Mouse (Mus musculus): ENCODE results near the gene Zfhx3.
"Not testable (repeated sequence)": the region's sequence is repeated elsewhere in the genome, so short reads cannot be mapped to it uniquely, and the experiment has no call there.

The Zfhx3 gene

GRCm38 (mm10) chr8:107941922-107942694 is at the start of gene Zfhx3:
Zfhx3 (plus strand) TSS chr8:107942644.
- DNase-seq (ENCODE audit: low read depth in 2 of 2, low spot score in 2 of 2): no peak

- DNase-seq (ENCODE audit: low read depth in 2 of 2, low spot score in 2 of 2): no peak
Observed at GRCm38 (mm10) chr8:107918984-107919383, 23.5 kb upstream of the Zfhx3 start.

GRCm38 (mm10) chr8:107926149-107926548 is 16.3 kb upstream of the Zfhx3 start:
- no peak for DNase-seq (ENCODE audit: low read depth in 2 of 2, low spot score in 2 of 2)

- DNase-seq (ENCODE audit: low read depth in 2 of 2, low spot score in 2 of 2): no peak
Observed at GRCm38 (mm10) chr8:107936725-107937124, 5.7 kb upstream of the Zfhx3 start.

- DNase-seq (ENCODE audit: low read depth in 2 of 2, low spot score in 2 of 2): not testable (repeated sequence)
Observed at GRCm38 (mm10) chr8:107938231-107938630, 4.2 kb upstream of the Zfhx3 start.

GRCm38 (mm10) chr8:107940181-107940580 is 2.3 kb upstream of the Zfhx3 start:
- DNase-seq (ENCODE audit: low read depth in 2 of 2, low spot score in 2 of 2): no peak

- no peak for DNase-seq (ENCODE audit: low read depth in 2 of 2, low spot score in 2 of 2)
Observed at GRCm38 (mm10) chr8:107942752-107943510, 487 bp downstream of the Zfhx3 start.

GRCm38 (mm10) chr8:107943550-107944348 is 1.3 kb downstream of the Zfhx3 start:
- no peak for DNase-seq (ENCODE audit: low read depth in 2 of 2, low spot score in 2 of 2)

GRCm38 (mm10) chr8:107944676-107945600 is 2.5 kb downstream of the Zfhx3 start:
- DNase-seq (ENCODE audit: low read depth in 2 of 2, low spot score in 2 of 2): no peak

- no peak for DNase-seq (ENCODE audit: low read depth in 2 of 2, low spot score in 2 of 2)
Observed at GRCm38 (mm10) chr8:107946888-107947287, 4.4 kb downstream of the Zfhx3 start.

GRCm38 (mm10) chr8:107955887-107956286 is 13.4 kb downstream of the Zfhx3 start:
- no peak for DNase-seq (ENCODE audit: low read depth in 2 of 2, low spot score in 2 of 2)

- DNase-seq (ENCODE audit: low read depth in 2 of 2, low spot score in 2 of 2): no peak
Observed at GRCm38 (mm10) chr8:107957566-107957965, 15.1 kb downstream of the Zfhx3 start.

GRCm38 (mm10) chr8:107960466-107960865 is 18.0 kb downstream of the Zfhx3 start:
- DNase-seq (ENCODE audit: low read depth in 2 of 2, low spot score in 2 of 2): no peak

GRCm38 (mm10) chr8:107960878-107961277 is 18.4 kb downstream of the Zfhx3 start:
- no peak for DNase-seq (ENCODE audit: low read depth in 2 of 2, low spot score in 2 of 2)

- DNase-seq (ENCODE audit: low read depth in 2 of 2, low spot score in 2 of 2): no peak
Observed at GRCm38 (mm10) chr8:107972198-107972597, 29.8 kb downstream of the Zfhx3 start.

- DNase-seq (ENCODE audit: low read depth in 2 of 2, low spot score in 2 of 2): no peak
Observed at GRCm38 (mm10) chr8:107974451-107974850, 32.0 kb downstream of the Zfhx3 start.

GRCm38 (mm10) chr8:107978247-107978646 is 35.8 kb downstream of the Zfhx3 start:
- no peak for DNase-seq (ENCODE audit: low read depth in 2 of 2, low spot score in 2 of 2)

GRCm38 (mm10) chr8:107980618-107981017 is 38.2 kb downstream of the Zfhx3 start:
- DNase-seq (ENCODE audit: low read depth in 2 of 2, low spot score in 2 of 2): no peak

GRCm38 (mm10) chr8:107986629-107987028 is 44.2 kb downstream of the Zfhx3 start:
- no peak for DNase-seq (ENCODE audit: low read depth in 2 of 2, low spot score in 2 of 2)

GRCm38 (mm10) chr8:107998874-107999273 is 56.4 kb downstream of the Zfhx3 start:
- DNase-seq (ENCODE audit: low read depth in 2 of 2, low spot score in 2 of 2): no peak
